In genomic region chr7:96267266-96267665, GRCm38 (mm10) we compare ENCODE assay signal across 10 mouse cellular contexts.
DNase-seq lines count a peak whose midpoint lies in the region; ATAC-seq lines count a peak whose summit lies in the region.
"Had no signal": no experiment of that assay in that cellular context is flagged by ENCODE, and none has a peak within 500 bp of the region (broad histone marks: within the 10 kb centered on the region; RNA-seq: fewer than 3 reads in every experiment).

No protein-coding gene starts in this region.

- H3K9ac ChIP-seq in heart, embryonic 16.5 days (ENCODE audit: low read length), result no peak overlapping the region
- no peak overlapping the region for H3K9ac ChIP-seq in forebrain, embryonic 15.5 days (replicated peaks)

- H3K27me3 ChIP-seq in heart, embryonic 16.5 days (ENCODE audit: control insufficient read depth, insufficient read depth, low read length), result no peaks in the 10 kb centered on the region
- no peaks in the 10 kb centered on the region for H3K27me3 ChIP-seq in heart, embryonic 10.5 days (ENCODE audit: insufficient read depth, poor library complexity, severe bottlenecking)
- no peaks in the 10 kb centered on the region for H3K27me3 ChIP-seq in forebrain, embryonic 15.5 days

- no peaks in the 10 kb centered on the region for H3K9me3 ChIP-seq in heart, embryonic 16.5 days (replicated peaks; ENCODE audit: control insufficient read depth, low read length)
- no peaks in the 10 kb centered on the region for H3K9me3 ChIP-seq in heart, embryonic 10.5 days
- H3K9me3 ChIP-seq in forebrain, embryonic 15.5 days, result no peaks in the 10 kb centered on the region

- no peaks in the 10 kb centered on the region for H3K36me3 ChIP-seq in heart, embryonic 16.5 days (ENCODE audit: control insufficient read depth, insufficient read depth)
- H3K36me3 ChIP-seq in heart, embryonic 10.5 days, result no peaks in the 10 kb centered on the region
- no peaks in the 10 kb centered on the region for H3K36me3 ChIP-seq in forebrain, embryonic 15.5 days

- ATAC-seq in heart, embryonic 16.5 days (replicated peaks; ENCODE audit: extremely low read depth, insufficient read depth, low FRiP score), result peak; percentile 49; the same call in 1 of the 2 replicates
- ATAC-seq in forebrain, embryonic 15.5 days (replicated peaks), result peak; percentile 72

- no peak overlapping the region for H3K4me2 ChIP-seq in heart, embryonic 16.5 days (ENCODE audit: low read depth, low read length)
- no peak overlapping the region for H3K4me2 ChIP-seq in forebrain, embryonic 15.5 days (replicated peaks)

- no peak overlapping the region for H3K4me3 ChIP-seq in heart, embryonic 16.5 days (ENCODE audit: low read length)
- no peak overlapping the region for H3K4me3 ChIP-seq in heart, embryonic 10.5 days
- no peak overlapping the region for H3K4me3 ChIP-seq in forebrain, embryonic 15.5 days
- H3K4me3 ChIP-seq: erythroblast, embryonic 14.5 days had no signal

- no peak for DNase-seq in heart, embryonic 10.5 days (ENCODE audit: low spot score)
- peak; percentile 28 to 43 for DNase-seq in right cerebral cortex, postnatal 10 days (ENCODE audit: low spot score in 2 of 2)
- no peak for DNase-seq in right cerebral cortex, postnatal 4 days
- DNase-seq in skeletal muscle tissue, adult 2 months (ENCODE audit: low read depth, low spot score), result peak; percentile 11
- DNase-seq in urinary bladder, adult 2 months (ENCODE audit: low spot score), result no peak
- no peak for DNase-seq in cerebellum, adult 18-20 months
- DNase-seq: spleen, adult 18-20 months had no signal

- WGBS in heart, embryonic 16.5 days, result 22% methylated on average over 6 of the region's 6 CpGs
- whole genome bisulfite sequencing in heart, embryonic 10.5 days, result 29% methylated on average over 6 of the region's 6 CpGs
- WGBS in forebrain, embryonic 15.5 days, result 30% methylated on average over 6 of the region's 6 CpGs

- no peak overlapping the region for H3K27ac ChIP-seq in heart, embryonic 16.5 days (ENCODE audit: low read length)
- H3K27ac ChIP-seq in heart, embryonic 10.5 days, result no peak overlapping the region
- H3K27ac ChIP-seq in forebrain, embryonic 15.5 days (replicated peaks), result 0 out of 2 replicates have a peak overlapping the region, but pooled peaks have one; percentile 34

- H3K4me1 ChIP-seq in heart, embryonic 16.5 days (ENCODE audit: control insufficient read depth, insufficient read depth, low read length), result 0 out of 2 replicates have a peak, but pooled peaks cover 2% of the 10 kb centered on the region
- no peaks in the 10 kb centered on the region for H3K4me1 ChIP-seq in heart, embryonic 10.5 days
- H3K4me1 ChIP-seq in forebrain, embryonic 15.5 days, result peaks cover 57% of the 10 kb centered on the region

Comparison
In these comparisons a context has a peak if more than half of its experiments do, and no peak if none do; other contexts are left out.
1. DNase-seq: peak in right cerebral cortex, postnatal 10 days (2 of 2) and skeletal muscle tissue, adult 2 months (single experiment); none in heart, embryonic 10.5 days (single experiment), right cerebral cortex, postnatal 4 days (single experiment), urinary bladder, adult 2 months (single experiment) and cerebellum, adult 18-20 months (0 of 2).